Mouse (Mus musculus): ENCODE data around the gene AI413582. TPM values are rescaled to one million over a fixed set of nuclear protein-coding genes. Genes with fewer than 3 reads are reported as not detected.

The AI413582 gene
- total RNA-seq, 2 experiments from 2014 or later = 10.8 to 15.5 TPM

- DNase-seq = no peak
Measured at GRCm38 (mm10) chr17:27579816-27580215, 14.3 kb upstream of the AI413582 start.

- no peak for DNase-seq
Measured at GRCm38 (mm10) chr17:27578487-27578886, 12.9 kb upstream of the AI413582 start.

GRCm38 (mm10) chr17:27577468-27577867 is 11.9 kb upstream of the AI413582 start:
- no peak for DNase-seq

- DNase-seq = no peak
Measured at GRCm38 (mm10) chr17:27576056-27576455, 10.5 kb upstream of the AI413582 start.

- no peak for DNase-seq
Measured at GRCm38 (mm10) chr17:27575116-27575776, 9.7 kb upstream of the AI413582 start.

- DNase-seq = peak; percentile 85
Measured at GRCm38 (mm10) chr17:27574470-27575115, 9.0 kb upstream of the AI413582 start.

- DNase-seq = no peak
Measured at GRCm38 (mm10) chr17:27573772-27574320, 8.3 kb upstream of the AI413582 start.

GRCm38 (mm10) chr17:27571315-27571714 is 5.8 kb upstream of the AI413582 start:
- no peak for DNase-seq

- DNase-seq = no peak
Measured at GRCm38 (mm10) chr17:27568228-27568627, 2.7 kb upstream of the AI413582 start.

GRCm38 (mm10) chr17:27565942-27566267 is 349 bp upstream of the AI413582 start:
- no peak for DNase-seq

GRCm38 (mm10) chr17:27564391-27565162 is 979 bp downstream of the AI413582 start:
- DNase-seq = no peak

GRCm38 (mm10) chr17:27563771-27564244 is 1.7 kb downstream of the AI413582 start:
- no peak for DNase-seq

- peak; percentile 80 for DNase-seq
Measured at GRCm38 (mm10) chr17:27561809-27562526, 3.6 kb downstream of the AI413582 start.

- no peak for DNase-seq
Measured at GRCm38 (mm10) chr17:27560926-27561480, 4.6 kb downstream of the AI413582 start.

GRCm38 (mm10) chr17:27559596-27559995 is 6.0 kb downstream of the AI413582 start:
- DNase-seq = no peak

GRCm38 (mm10) chr17:27558845-27559244 is 6.7 kb downstream of the AI413582 start:
- DNase-seq = no peak

- DNase-seq = no peak
Measured at GRCm38 (mm10) chr17:27557927-27558661, 7.5 kb downstream of the AI413582 start.

GRCm38 (mm10) chr17:27557181-27557926 is 8.2 kb downstream of the AI413582 start:
- peak; percentile 56 for DNase-seq

GRCm38 (mm10) chr17:27556315-27557011 is 9.1 kb downstream of the AI413582 start, which contains the start of gene Hmga1:
Gene Hmga1, plus strand, starts transcription at chr17:27556497.
- DNase-seq = peak; percentile 94

Data from adrenal gland, postnatal 10 days (tissue).